Mouse (Mus musculus) liver, embryonic 14.5 days (tissue): ENCODE measurements around the gene Mpped2.

Experiments
- CTCF ChIP-seq: IDR thresholded peaks from 2 replicates; pipeline ENCODE4 v1.5.1; 2016; ENCODE audit warnings: antibody characterized with exemption, low read depth, control low read depth
- EP300 ChIP-seq: IDR thresholded peaks from 2 replicates; pipeline ENCODE4 v1.6.1; 2016; ENCODE audit warnings: antibody characterized with exemption, low read depth

- TF ChIP-seq CTCF (no peak), EP300 (no peak)
Measured at GRCm38 (mm10) chr2:106692405-106692782, 675 bp upstream of the Mpped2 start.
